Mouse (Mus musculus) G1E (cell line): ENCODE measurements around the gene Kdm7a. TPM values are rescaled to one million over a fixed set of nuclear protein-coding genes. Genes with fewer than 3 reads are reported as not detected.

ENCODE experiments used
- ATAC-seq: 2 replicates; pipeline ENCODE4 v1.8.0; 2016; ENCODE audit warnings: mild to moderate bottlenecking; ENCODE audit not compliant: insufficient number of reproducible peaks, poor library complexity, low FRiP score, severe bottlenecking; ENCODE audit errors: extremely low read depth
- DNase-seq: peaks from one replicate; pipeline ENCODE4 v3.0.0; 2012; ENCODE audit warnings: low spot score
- H3K27me3 ChIP-seq: 2 replicates; pipeline ENCODE4 v1.6.1; 2012; ENCODE audit warnings: mild to moderate bottlenecking, low read length, inconsistent platforms; ENCODE audit not compliant: insufficient read depth
- H3K36me3 ChIP-seq: replicated peaks from 2 replicates; pipeline ENCODE3; 2012; ENCODE audit warnings: mild to moderate bottlenecking, inconsistent platforms
- H3K4me1 ChIP-seq: 2 replicates; pipeline ENCODE4 v1.6.1; 2012; ENCODE audit warnings: low read depth, low read length, inconsistent platforms, mixed read lengths; ENCODE audit not compliant: insufficient read depth
- H3K4me3 ChIP-seq: 2 replicates; pipeline ENCODE4 v1.5.1; 2012; ENCODE audit warnings: low read depth, mild to moderate bottlenecking, inconsistent platforms, low read length, moderate library complexity, mixed read lengths
- H3K9me3 ChIP-seq: replicated peaks from 2 replicates; pipeline ENCODE4 v1.6.1; 2012; ENCODE audit warnings: inconsistent platforms
- CTCF ChIP-seq: IDR thresholded peaks from 2 replicates; pipeline ENCODE4 v1.5.1; 2012; ENCODE audit warnings: low read depth, low read length, inconsistent platforms, mixed read lengths
- GATA1 ChIP-seq: IDR thresholded peaks from 2 replicates; pipeline ENCODE4 v1.6.1; 2012; ENCODE audit warnings: borderline replicate concordance, low read length, inconsistent platforms, mixed read lengths
- GATA2 ChIP-seq: IDR thresholded peaks from 2 replicates; pipeline ENCODE4 v1.6.1; 2012; ENCODE audit warnings: low read depth, low read length, inconsistent platforms, borderline replicate concordance
- POLR2AphosphoS5 ChIP-seq: IDR thresholded peaks from 2 replicates; pipeline ENCODE4 v1.6.1; 2012; ENCODE audit warnings: low read depth, low read length, inconsistent platforms; ENCODE audit not compliant: insufficient replicate concordance
- TAL1 ChIP-seq: conservative IDR thresholded peaks from 2 replicates; pipeline ENCODE4 v1.6.1; 2012; ENCODE audit warnings: low read depth, low read length, inconsistent platforms, mixed read lengths
- polyA plus RNA-seq: library from polyadenylated mRNA; stranded (reverse); fragments of >175 nt; gene quantifications from 2 replicates; pipeline ENCODE4 v1.2.3, GENCODE M21; 2012
- total RNA-seq, 2 experiments: library from RNA; stranded (forward) in 1 of 2; stranded (reverse) in 1 of 2; fragments of 200-1000 nt in 1 of 2; fragments of >200 nt in 1 of 2; fragmentation: Nextera tagmentation in 1 of 2; gene quantifications; 2 replicates each; pipeline ENCODE4 v1.2.3; 2014 to 2017

Kdm7a gene
- total and polyA plus RNA-seq, 3 experiments: 0.76 to 45.1 (median 9.0) TPM

GRCm38 (mm10) chr6:39226610-39226955 lies 20.0 kb upstream of the Kdm7a start:
- Histone ChIP-seq H3K9me3 (no peaks in the 10 kb centered on the region), H3K36me3 (no peaks in the 10 kb centered on the region), H3K4me1 (peaks cover 7% of the 10 kb centered on the region), H3K27me3 (peaks cover 19% of the 10 kb centered on the region), H3K4me3 (no peak overlapping the region)
- DNase-seq: no peak
- ATAC-seq: no peak
- TF ChIP-seq GATA2 (no peak), GATA1 (no peak), CTCF (no peak), POLR2AphosphoS5 (no peak), TAL1 (no peak)

GRCm38 (mm10) chr6:39225876-39226609 lies 19.5 kb upstream of the Kdm7a start:
- H3K27me3 ChIP-seq: peaks cover 18% of the 10 kb centered on the region
- no peaks in the 10 kb centered on the region for H3K9me3 ChIP-seq
- H3K36me3 ChIP-seq: no peaks in the 10 kb centered on the region
- TF ChIP-seq POLR2AphosphoS5: no peak
- TF ChIP-seq GATA2: no peak
- no peak for TF ChIP-seq TAL1
- no peak for TF ChIP-seq CTCF
- no peak for TF ChIP-seq GATA1
- no peak overlapping the region for H3K4me3 ChIP-seq
- H3K4me1 ChIP-seq: peaks cover 7% of the 10 kb centered on the region
- ATAC-seq (no peak), DNase-seq (no peak)

GRCm38 (mm10) chr6:39223328-39223885 lies 16.8 kb upstream of the Kdm7a start:
- Histone ChIP-seq H3K4me3 (no peak overlapping the region), H3K27me3 (peaks cover 17% of the 10 kb centered on the region), H3K36me3 (no peaks in the 10 kb centered on the region), H3K4me1 (peaks cover 7% of the 10 kb centered on the region), H3K9me3 (no peaks in the 10 kb centered on the region)
- no peak for TF ChIP-seq CTCF
- no peak for TF ChIP-seq TAL1
- TF ChIP-seq POLR2AphosphoS5: no peak
- no peak for TF ChIP-seq GATA1
- no peak for TF ChIP-seq GATA2
- DNase-seq (no peak), ATAC-seq (no peak)

GRCm38 (mm10) chr6:39222487-39222886 lies 15.9 kb upstream of the Kdm7a start:
- ATAC-seq: no peak
- H3K4me3 ChIP-seq: no peak overlapping the region
- no peak for TF ChIP-seq TAL1
- TF ChIP-seq GATA2: no peak
- no peak for TF ChIP-seq CTCF
- no peak for TF ChIP-seq GATA1
- no peak for TF ChIP-seq POLR2AphosphoS5
- H3K36me3 ChIP-seq: no peaks in the 10 kb centered on the region
- peaks cover under 1% of the 10 kb centered on the region; the same call in 1 of the 2 replicates for H3K9me3 ChIP-seq
- no peak for DNase-seq
- H3K4me1 ChIP-seq: peaks cover 7% of the 10 kb centered on the region
- peaks cover 16% of the 10 kb centered on the region for H3K27me3 ChIP-seq

GRCm38 (mm10) chr6:39217961-39218360 lies 11.4 kb upstream of the Kdm7a start:
- no peak overlapping the region for H3K4me3 ChIP-seq
- H3K9me3 ChIP-seq: peaks cover 5% of the 10 kb centered on the region; the same call in 1 of the 2 replicates
- no peaks in the 10 kb centered on the region for H3K36me3 ChIP-seq
- H3K27me3 ChIP-seq: peaks cover 17% of the 10 kb centered on the region
- no peak for TF ChIP-seq POLR2AphosphoS5
- no peak for TF ChIP-seq TAL1
- no peak for TF ChIP-seq GATA2
- TF ChIP-seq CTCF: no peak
- TF ChIP-seq GATA1: no peak
- H3K4me1 ChIP-seq: no peaks in the 10 kb centered on the region; the same call in 1 of the 2 replicates
- no peak for DNase-seq
- ATAC-seq: no peak

GRCm38 (mm10) chr6:39217138-39217537 lies 10.5 kb upstream of the Kdm7a start:
- ATAC-seq: no peak
- TF ChIP-seq POLR2AphosphoS5 (no peak), TAL1 (no peak), GATA2 (no peak), CTCF (no peak), GATA1 (no peak)

More at GRCm38 (mm10) chr6:39217138-39217537, 10.5 kb upstream of the Kdm7a start:
- H3K27me3 ChIP-seq: peaks cover 22% of the 10 kb centered on the region
- H3K4me1 ChIP-seq: no peaks in the 10 kb centered on the region
- no peak overlapping the region for H3K4me3 ChIP-seq
- DNase-seq: no peak
- peaks cover 5% of the 10 kb centered on the region; the same call in 1 of the 2 replicates for H3K9me3 ChIP-seq
- no peaks in the 10 kb centered on the region for H3K36me3 ChIP-seq
